Mouse (Mus musculus) Patski (cell line): ENCODE results near the gene 2610008E11Rik. TPM values are rescaled to one million over a fixed set of nuclear protein-coding genes. Genes with fewer than 3 reads are reported as not detected.

Experiments
- ATAC-seq: fragments of 100-300 bp; one replicate; pipeline ENCODE4 v1.8.0; 2021
- CTCF ChIA-PET: fragments of 350-600 bp; sonication (Branson Sonifier 250); formaldehyde crosslinking; loops from one replicate; lab custom pipeline; 2022; ENCODE audit warnings: inconsistent platforms; lab: Charles Lee
- POLR2A ChIA-PET: fragments of 350-600 bp; sonication (Branson Sonifier 250); formaldehyde crosslinking; loops from one replicate; lab custom pipeline; 2022; ENCODE audit warnings: antibody characterized with exemption, inconsistent platforms; lab: Charles Lee
- DNase-seq: peaks from one replicate; pipeline ENCODE4 v3.0.0-alpha.2; 2011; ENCODE audit warnings: low read depth, low spot score
- H3K27me3 ChIP-seq: fragments of 371-371 bp; one replicate; pipeline ENCODE4 v1.5.1; 2021
- CTCF ChIP-seq: fragments of 100-300 bp; IDR thresholded peaks from one replicate; pipeline ENCODE4 v1.5.1; 2021
- in situ Hi-C: fragments of 300-500 bp; cut with MboI; formaldehyde crosslinking; loops from 3 replicates; pipeline ENCODE4 v1.11.1; 2018; ENCODE audit warnings: low pct_unique_long_range_greater_than_20kb, mixed read lengths
- polyA plus RNA-seq: library from polyadenylated mRNA; unstranded; gene quantifications from one replicate; pipeline ENCODE4 v1.2.3, GENCODE M21; 2021

2610008E11Rik gene
- polyA plus RNA-seq = 13.4 TPM

GRCm38 (mm10) chr10:79097161-79097754 lies at the start of gene 2610008E11Rik:
TSS of gene 2610008E11Rik (minus strand) at chr10:79097600.
- ATAC-seq = peak; percentile 100
- peak; percentile 91 for DNase-seq
- H3K27me3 ChIP-seq = no peaks in the 10 kb centered on the region
- no peak for TF ChIP-seq CTCF
- CTCF ChIA-PET = interaction anchor here (1.2 to 1.8 kb wide), 2 partner anchors 18 to 20 kb away, joined by 4 read pairs; no protein-coding TSS in a partner anchor
- in situ Hi-C loops = no loop called here
- POLR2A ChIA-PET = interaction anchor here (0.7 to 1.1 kb wide), 2 partner anchors 18 to 587 kb away, joined by 3 read pairs; no protein-coding TSS in a partner anchor

- ATAC-seq (peak; percentile 84), DNase-seq (no peak)
- ChIA-PET POLR2A (interaction anchor here (1.2 kb wide), 1 partner anchor 20 kb away, joined by 3 read pairs; no protein-coding TSS in a partner anchor), CTCF (interaction anchor here (0.7 to 8.0 kb wide), 17 partner anchors 9 to 487 kb away, joined by 3 to 56 read pairs (median 3); partner anchors contain the start of gene 2610008E11Rik)
- H3K27me3 ChIP-seq = no peaks in the 10 kb centered on the region
- TF ChIP-seq CTCF = peak; percentile 68
- in situ Hi-C loops = loop anchor here (5.0 to 25.0 kb wide), 3 partner anchors 359 to 579 kb away; no protein-coding TSS in a partner anchor
Observed at GRCm38 (mm10) chr10:79116125-79116849, 18.9 kb upstream of the 2610008E11Rik start.

GRCm38 (mm10) chr10:79115085-79115484 lies 17.7 kb upstream of the 2610008E11Rik start:
- ChIA-PET POLR2A (interaction anchor here (1.2 kb wide), 1 partner anchor 18 kb away, joined by 3 read pairs; no protein-coding TSS in a partner anchor), CTCF (interaction anchor here (1.1 to 8.0 kb wide), 8 partner anchors 8 to 485 kb away, joined by 3 to 56 read pairs (median 4); partner anchors contain the start of gene 2610008E11Rik)
- no peak for TF ChIP-seq CTCF
- in situ Hi-C loops = loop anchor here (5.0 to 25.0 kb wide), 3 partner anchors 358 to 578 kb away; no protein-coding TSS in a partner anchor
- no peaks in the 10 kb centered on the region for H3K27me3 ChIP-seq
- ATAC-seq (no peak), DNase-seq (no peak)

- in situ Hi-C loops = loop anchor here (25.0 kb wide), 1 partner anchor 573 kb away; no protein-coding TSS in a partner anchor
- TF ChIP-seq CTCF = no peak
- H3K27me3 ChIP-seq = no peaks in the 10 kb centered on the region
- ATAC-seq (no peak), DNase-seq (no peak)
- ChIA-PET POLR2A (no interaction called here), CTCF (no interaction called here)
Observed at GRCm38 (mm10) chr10:79110482-79110881, 13.1 kb upstream of the 2610008E11Rik start.

DNA sequence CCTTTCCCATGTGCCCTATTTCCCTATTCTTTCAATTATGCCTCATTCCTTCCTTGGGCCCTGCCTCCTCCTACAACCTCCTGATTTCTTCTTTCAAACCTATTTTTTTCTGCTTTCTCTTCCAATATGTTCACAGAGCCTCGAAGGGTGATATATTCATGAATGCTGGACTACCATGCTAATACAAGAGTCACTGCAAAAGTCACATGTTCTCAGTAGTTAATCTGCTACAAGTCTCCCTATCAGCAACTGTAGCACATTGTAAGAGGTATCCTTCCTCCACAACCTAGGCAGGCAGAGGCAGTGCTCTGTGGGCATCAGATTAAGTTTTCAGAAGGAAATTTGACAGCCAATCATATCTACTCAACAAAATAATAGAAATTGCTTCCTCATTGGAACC lies 11.8 kb upstream of the 2610008E11Rik start:
- TF ChIP-seq CTCF = no peak
- in situ Hi-C loops = loop anchor here (25.0 kb wide), 1 partner anchor 572 kb away; no protein-coding TSS in a partner anchor
- ChIA-PET CTCF (no interaction called here), POLR2A (interaction anchor here (0.7 kb wide), 1 partner anchor 11 kb away, joined by 3 read pairs; no protein-coding TSS in a partner anchor)
- H3K27me3 ChIP-seq = no peaks in the 10 kb centered on the region
- DNase-seq (no peak), ATAC-seq (no peak)

DNA sequence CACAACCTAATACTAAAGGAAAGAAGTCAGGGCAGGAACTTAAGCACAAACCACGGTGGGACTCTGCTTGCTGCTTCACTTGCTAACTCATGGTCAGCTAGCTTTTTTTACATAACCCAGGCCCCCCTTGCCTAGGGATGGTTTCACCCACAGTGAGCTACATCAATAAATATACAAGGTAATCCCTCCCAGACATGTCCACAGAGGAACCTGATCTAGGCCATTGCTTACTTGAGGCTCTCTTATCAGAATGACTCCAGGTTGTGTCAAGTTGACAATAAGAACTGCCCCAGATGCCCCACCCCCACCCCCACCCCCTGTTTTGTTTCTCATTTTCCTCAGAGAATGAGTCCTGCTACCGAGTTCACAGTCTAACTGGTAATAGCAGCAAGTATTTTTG lies 10.1 kb upstream of the 2610008E11Rik start:
- no peak for ATAC-seq
- in situ Hi-C loops = loop anchor here (25.0 kb wide), 1 partner anchor 570 kb away; no protein-coding TSS in a partner anchor
- ChIA-PET POLR2A (no interaction called here), CTCF (interaction anchor here (1.0 to 1.7 kb wide), 2 partner anchors 8 kb away, joined by 4 to 5 read pairs; no protein-coding TSS in a partner anchor)
- no peaks in the 10 kb centered on the region for H3K27me3 ChIP-seq
- no peak for DNase-seq
- TF ChIP-seq CTCF = no peak

DNA sequence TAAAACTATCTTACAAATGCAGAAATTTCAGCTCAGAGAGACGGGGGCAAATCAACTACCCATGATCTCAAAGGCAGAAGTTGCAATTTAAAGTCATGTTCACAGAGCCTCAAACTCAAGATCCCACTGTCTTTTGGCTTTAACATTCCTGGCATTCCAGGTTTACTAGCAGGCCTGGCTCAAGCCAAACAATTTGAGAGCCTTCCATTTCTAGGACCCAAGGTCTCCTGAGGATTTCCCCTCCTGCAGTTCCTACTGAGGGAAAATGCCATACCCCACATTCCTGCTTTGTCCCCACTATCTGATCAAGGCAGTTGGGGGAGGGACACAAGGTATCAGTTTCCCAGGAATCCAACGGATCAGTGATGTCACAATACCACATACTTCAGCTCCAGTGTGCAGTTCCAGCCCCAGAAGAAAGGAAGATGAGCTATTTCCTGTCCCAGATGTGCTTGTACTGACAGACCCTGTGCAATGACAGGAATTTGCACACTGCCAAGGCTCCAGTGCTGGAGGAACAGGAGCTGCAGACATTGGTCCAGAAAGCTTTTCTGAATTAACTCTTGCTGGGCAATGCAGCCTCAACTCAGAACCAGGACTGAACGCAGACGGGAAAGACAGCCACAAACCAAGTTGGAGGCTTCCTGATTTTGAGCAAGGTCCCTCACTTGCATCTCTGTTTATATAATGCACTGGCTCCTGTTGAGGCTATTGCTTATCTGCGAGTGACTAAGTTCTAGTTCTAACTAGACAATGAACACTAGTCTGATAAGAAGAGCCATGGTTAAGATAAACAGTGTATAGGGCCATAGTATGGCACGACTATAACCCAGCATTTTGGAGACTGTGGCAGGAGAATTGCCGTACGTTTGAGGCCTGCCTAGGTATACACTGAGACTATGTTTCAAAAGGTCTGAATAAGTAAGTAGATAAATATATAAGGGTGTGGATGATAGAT lies 9.2 kb upstream of the 2610008E11Rik start:
- in situ Hi-C loops = loop anchor here (25.0 kb wide), 1 partner anchor 569 kb away; no protein-coding TSS in a partner anchor
- no peak for TF ChIP-seq CTCF
- ChIA-PET POLR2A (interaction anchor here (0.6 kb wide), 1 partner anchor 34 kb away, joined by 3 read pairs; no protein-coding TSS in a partner anchor), CTCF (interaction anchor here (1.7 kb wide), 1 partner anchor 9 kb away, joined by 5 read pairs; no protein-coding TSS in a partner anchor)
- no peaks in the 10 kb centered on the region for H3K27me3 ChIP-seq
- peak; percentile 79 for ATAC-seq
- no peak for DNase-seq

GRCm38 (mm10) chr10:79096706-79097105 lies 694 bp downstream of the 2610008E11Rik start:
- POLR2A ChIA-PET = interaction anchor here (1.1 kb wide), 1 partner anchor 19 kb away, joined by 3 read pairs; no protein-coding TSS in a partner anchor
- no peak for ATAC-seq
- TF ChIP-seq CTCF = no peak
- H3K27me3 ChIP-seq = no peaks in the 10 kb centered on the region
- CTCF ChIA-PET = interaction anchor here (1.3 to 1.8 kb wide), 2 partner anchors 21 to 340 kb away, joined by 3 to 4 read pairs; no protein-coding TSS in a partner anchor
- in situ Hi-C loops = no loop called here
- no peak for DNase-seq

GRCm38 (mm10) chr10:79091731-79092130 lies 5.7 kb downstream of the 2610008E11Rik start:
- no peaks in the 10 kb centered on the region for H3K27me3 ChIP-seq
- ATAC-seq (no peak), DNase-seq (no peak)
- ChIA-PET POLR2A (interaction anchor here (0.6 kb wide), 1 partner anchor 617 kb away, joined by 5 read pairs; no protein-coding TSS in a partner anchor), CTCF (no interaction called here)
- no peak for TF ChIP-seq CTCF
- in situ Hi-C loops = no loop called here
